Mouse (Mus musculus) layer of hippocampus, postnatal 25 days (tissue): ENCODE results near the gene Dmrtb1. TPM values are rescaled to one million over a fixed set of nuclear protein-coding genes. Genes with fewer than 3 reads are reported as not detected.

Source experiments
- DNase-seq, 2 experiments: peaks; one replicate each; pipeline ENCODE4 v3.0.0; 2022; ENCODE audit warnings: mixed read lengths in 2 of 2, low spot score in 1 of 2; ENCODE audit errors: extremely low spot score in 1 of 2
- total RNA-seq, 2 experiments: library from RNA; stranded (reverse); gene quantifications; 2 replicates each; pipeline ENCODE4 v1.2.3; 2021

Gene Dmrtb1
- total RNA-seq, 2 experiments from 2014 or later: 0.28 to 0.62 TPM

GRCm38 (mm10) chr4:107681099-107681849, 2.8 kb downstream of the Dmrtb1 start:
- DNase-seq: no peak

- no peak for DNase-seq
These were observed 3.5 kb downstream of the Dmrtb1 start for GRCm38 (mm10) chr4:107680311-107681098.

GRCm38 (mm10) chr4:107675645-107676044, 8.4 kb downstream of the Dmrtb1 start:
- no peak for DNase-seq

- no peak for DNase-seq
These were observed 9.7 kb downstream of the Dmrtb1 start for GRCm38 (mm10) chr4:107674322-107674644.

GRCm38 (mm10) chr4:107673638-107674321, 10.2 kb downstream of the Dmrtb1 start:
- DNase-seq: peak; percentile 78

GRCm38 (mm10) chr4:107670731-107671130, 13.3 kb downstream of the Dmrtb1 start:
- peak; percentile 33 to 39 for DNase-seq

GRCm38 (mm10) chr4:107668514-107668913, 15.5 kb downstream of the Dmrtb1 start:
- no peak for DNase-seq

GRCm38 (mm10) chr4:107660649-107661048, 23.4 kb downstream of the Dmrtb1 start:
- no peak for DNase-seq

GRCm38 (mm10) chr4:107653280-107653643, 30.8 kb downstream of the Dmrtb1 start:
- no peak for DNase-seq

GRCm38 (mm10) chr4:107652598-107653279, 31.3 kb downstream of the Dmrtb1 start:
- DNase-seq: peak; percentile 78 to 91

GRCm38 (mm10) chr4:107651021-107651496, 33.0 kb downstream of the Dmrtb1 start:
- DNase-seq: no peak

- DNase-seq: no peak
These were observed 35.0 kb downstream of the Dmrtb1 start for GRCm38 (mm10) chr4:107648959-107649485.

GRCm38 (mm10) chr4:107641624-107642023, 42.4 kb downstream of the Dmrtb1 start:
- DNase-seq: no peak

GRCm38 (mm10) chr4:107638303-107638702, 45.7 kb downstream of the Dmrtb1 start:
- no peak for DNase-seq

- DNase-seq: peak in 1 of 2 experiments; percentile 64
These were observed 46.4 kb downstream of the Dmrtb1 start for GRCm38 (mm10) chr4:107637670-107638069.

- DNase-seq: no peak
These were observed 47.9 kb downstream of the Dmrtb1 start for GRCm38 (mm10) chr4:107636099-107636498.

GRCm38 (mm10) chr4:107634631-107635030, 49.4 kb downstream of the Dmrtb1 start:
- no peak for DNase-seq

- no peak for DNase-seq
These were observed 55.1 kb downstream of the Dmrtb1 start for GRCm38 (mm10) chr4:107628921-107629411.

- DNase-seq: no peak
These were observed 55.8 kb downstream of the Dmrtb1 start for GRCm38 (mm10) chr4:107628226-107628625.
